Mouse (Mus musculus) adipocyte (in vitro differentiated cells): ENCODE measurements around the gene Olfr1410.

Experiments used
- DNase-seq: peaks from one replicate; pipeline ENCODE4 v3.0.0-alpha.2; 2016; ENCODE audit warnings: low spot score

Olfr1410 gene

DNA sequence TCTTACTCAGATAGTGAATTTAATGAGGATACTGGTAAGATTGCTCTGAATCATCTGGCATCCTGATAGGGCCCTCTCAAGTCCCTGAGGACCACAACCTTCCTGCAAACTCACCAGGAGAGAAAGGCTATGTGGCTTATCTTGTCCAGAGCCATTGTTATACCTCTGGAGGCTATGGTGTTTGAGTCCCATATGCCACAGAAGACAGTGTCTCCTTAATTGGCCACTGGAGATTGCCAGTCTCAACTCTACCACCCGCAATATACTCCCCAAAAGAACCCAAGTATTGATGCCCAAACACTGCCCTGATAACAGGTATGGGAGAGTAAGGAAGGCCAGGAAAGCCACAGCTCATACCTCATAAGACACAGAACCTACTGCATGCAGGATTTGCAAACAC lies at the start of gene Olfr1410:
Olfr1410 (plus strand) TSS at position 301 of the 400 bp plus-strand sequence.
- no peak for DNase-seq

GRCm38 (mm10) chr1:92571022-92571421 lies 34.6 kb upstream of the Olfr1410 start, which contains the start of gene Olfr1413:
TSS of gene Olfr1413 (plus strand) at chr1:92571322.
- no peak for DNase-seq

DNA sequence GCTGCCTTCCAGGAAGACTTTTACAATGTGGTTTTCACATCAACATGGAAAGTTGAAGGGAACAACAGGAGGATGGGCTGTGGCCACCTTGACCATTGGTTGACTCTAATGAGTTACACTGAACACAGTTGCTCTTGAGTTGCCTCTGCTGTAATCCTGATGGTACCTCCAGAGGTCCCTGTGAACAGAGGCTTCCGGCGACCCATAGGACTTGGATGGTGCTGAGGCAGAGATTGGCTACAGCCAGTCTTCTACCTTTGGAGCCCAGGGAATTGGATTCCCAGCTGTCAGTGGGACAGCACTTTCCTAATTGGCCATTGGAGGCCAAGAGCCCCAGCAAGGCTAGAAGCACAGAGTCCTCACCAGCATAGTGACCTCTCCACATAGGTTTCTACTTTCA lies 20.1 kb upstream of the Olfr1410 start, which contains the start of gene Olfr1412:
Olfr1412 (plus strand) TSS at position 301 of the 400 bp plus-strand sequence.
- no peak for DNase-seq

GRCm38 (mm10) chr1:92594111-92594510 lies 11.5 kb upstream of the Olfr1410 start, which contains the start of gene Olfr1411:
TSS of gene Olfr1411 (plus strand) at chr1:92594411.
- DNase-seq, result no peak

DNA sequence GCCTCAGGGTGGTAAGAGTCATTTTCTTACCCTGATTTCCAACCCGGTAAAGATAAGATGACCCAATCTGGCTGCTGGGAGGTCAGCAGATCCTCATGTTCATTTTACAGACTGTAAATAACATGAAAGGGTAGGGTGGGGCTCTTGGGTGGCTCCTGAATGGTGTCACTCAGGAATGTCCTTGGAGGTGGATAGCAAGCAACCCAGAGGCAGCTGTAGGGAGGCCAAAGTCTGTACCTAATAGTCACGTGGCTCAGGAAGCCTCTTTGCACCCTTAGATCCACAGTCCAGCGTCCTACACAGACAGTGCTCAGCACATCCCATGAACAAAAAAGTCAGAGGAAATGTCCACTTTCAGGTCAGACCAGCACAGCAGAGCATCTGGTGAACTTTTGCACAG lies 9.6 kb upstream of the Olfr1410 start:
- DNase-seq, result no peak

DNA sequence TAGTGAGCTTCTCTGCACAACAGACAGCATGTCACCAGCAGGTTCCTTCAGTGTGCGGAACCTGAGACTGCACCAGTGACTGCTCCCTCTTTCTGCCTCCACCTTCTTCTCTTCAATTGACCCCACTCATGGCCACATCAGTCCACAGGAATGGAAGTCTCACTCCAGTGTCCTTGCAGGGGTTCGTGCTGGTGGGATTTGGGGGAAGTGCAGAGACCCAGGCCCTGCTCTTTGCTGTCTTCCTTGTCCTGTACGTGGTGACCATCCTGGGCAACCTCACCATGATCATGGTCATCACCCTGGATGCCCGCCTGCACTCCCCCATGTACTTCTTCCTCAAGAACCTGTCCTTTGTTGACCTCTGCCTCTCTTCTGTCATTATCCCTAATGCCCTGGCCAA lies 2.1 kb downstream of the Olfr1410 start:
- DNase-seq, result no peak

DNA sequence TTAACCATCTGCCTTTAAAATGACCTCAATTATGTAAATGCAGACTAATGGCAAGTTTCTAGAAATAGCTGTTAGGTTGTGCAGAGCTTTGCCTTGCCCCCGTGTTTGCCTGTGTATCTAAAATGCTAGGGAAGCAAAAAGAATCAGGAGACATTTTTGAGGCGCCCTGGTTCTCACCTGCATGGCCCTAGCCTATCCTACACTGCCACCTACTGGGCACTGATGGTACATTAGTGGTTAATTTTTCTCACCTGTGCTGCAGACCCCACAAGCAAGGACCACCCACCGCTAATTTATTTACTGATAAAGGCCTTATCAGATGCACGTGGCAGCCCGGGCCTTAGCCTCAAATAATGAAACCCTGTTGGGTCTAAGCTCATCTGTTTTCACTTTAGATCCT lies 5.4 kb downstream of the Olfr1410 start:
- peak; percentile 23 for DNase-seq

DNA sequence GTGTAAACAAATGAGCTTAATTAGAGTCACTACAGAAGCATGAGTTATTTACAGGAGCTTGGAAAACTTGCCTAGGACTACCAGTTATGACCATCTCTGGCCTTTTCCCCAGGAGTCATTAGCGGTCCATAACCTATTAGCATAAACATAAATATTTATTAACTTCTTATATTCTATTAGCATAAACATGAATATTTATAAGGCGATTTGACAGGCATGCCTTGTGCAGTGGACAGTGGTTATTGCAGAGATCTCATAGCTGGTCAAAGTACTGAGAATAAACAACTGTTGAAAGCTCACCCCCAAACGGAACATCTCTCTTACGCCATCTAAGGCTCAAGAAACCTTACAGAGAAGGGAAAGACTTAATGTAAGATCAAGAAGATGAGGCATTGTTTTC lies 7.6 kb downstream of the Olfr1410 start:
- DNase-seq, result no peak

GRCm38 (mm10) chr1:92614516-92614915 lies 8.9 kb downstream of the Olfr1410 start:
- DNase-seq, result peak; percentile 56

DNA sequence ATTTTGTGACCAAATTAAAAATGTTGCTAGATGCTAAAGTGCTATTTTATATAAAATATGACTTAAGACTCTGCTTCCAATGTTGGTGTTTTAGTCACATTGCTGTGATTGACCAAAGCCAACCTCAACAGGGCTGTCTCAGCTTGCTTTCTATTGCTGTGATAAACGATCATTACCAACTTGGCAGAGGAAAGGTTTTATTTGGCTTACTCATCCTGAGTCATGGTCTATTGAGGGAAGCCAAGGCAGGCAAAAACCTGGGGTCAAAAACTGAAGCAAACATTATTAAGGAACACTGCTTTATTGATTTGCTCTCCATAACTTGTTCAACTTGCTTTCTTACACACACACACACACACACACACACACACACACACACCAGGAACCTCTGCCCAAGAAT lies 10.5 kb downstream of the Olfr1410 start:
- DNase-seq, result peak; percentile 25

- no peak for DNase-seq
Observed at GRCm38 (mm10) chr1:92617488-92617887, 11.9 kb downstream of the Olfr1410 start, which contains the start of gene Olfr12. TSS of gene Olfr12 (plus strand) at chr1:92617788.

- DNase-seq, result no peak
Observed at GRCm38 (mm10) chr1:92618360-92618759, 12.8 kb downstream of the Olfr1410 start.

- DNase-seq, result no peak
Observed at GRCm38 (mm10) chr1:92628227-92628626, 22.6 kb downstream of the Olfr1410 start.

- no peak for DNase-seq
Observed at GRCm38 (mm10) chr1:92632196-92632595, 26.6 kb downstream of the Olfr1410 start.

DNA sequence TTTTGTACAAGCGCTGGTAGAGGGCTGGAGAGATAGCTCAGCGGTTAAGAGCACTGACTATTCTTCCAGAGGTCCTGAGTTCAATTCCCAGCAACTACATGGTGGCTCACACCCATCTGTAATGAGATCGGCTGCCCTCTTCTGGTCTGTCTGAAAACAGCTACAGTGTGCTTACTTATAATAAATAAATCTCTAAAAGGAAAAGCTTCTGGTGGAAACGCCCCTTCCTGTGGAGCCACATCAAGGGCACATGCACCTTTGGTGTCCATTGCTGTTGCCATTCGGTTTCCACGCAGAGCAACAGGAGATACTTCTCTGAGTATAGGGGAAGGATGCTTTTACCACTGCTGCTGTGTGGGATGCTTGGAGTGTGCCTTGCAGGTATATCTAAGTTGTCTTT lies 27.4 kb downstream of the Olfr1410 start:
- no peak for DNase-seq

GRCm38 (mm10) chr1:92633726-92634125 lies 28.1 kb downstream of the Olfr1410 start:
- DNase-seq, result no peak

GRCm38 (mm10) chr1:92634569-92634968 lies 29.0 kb downstream of the Olfr1410 start:
- DNase-seq, result no peak

- DNase-seq, result no peak
Observed at GRCm38 (mm10) chr1:92634976-92635599, 29.5 kb downstream of the Olfr1410 start.

DNA sequence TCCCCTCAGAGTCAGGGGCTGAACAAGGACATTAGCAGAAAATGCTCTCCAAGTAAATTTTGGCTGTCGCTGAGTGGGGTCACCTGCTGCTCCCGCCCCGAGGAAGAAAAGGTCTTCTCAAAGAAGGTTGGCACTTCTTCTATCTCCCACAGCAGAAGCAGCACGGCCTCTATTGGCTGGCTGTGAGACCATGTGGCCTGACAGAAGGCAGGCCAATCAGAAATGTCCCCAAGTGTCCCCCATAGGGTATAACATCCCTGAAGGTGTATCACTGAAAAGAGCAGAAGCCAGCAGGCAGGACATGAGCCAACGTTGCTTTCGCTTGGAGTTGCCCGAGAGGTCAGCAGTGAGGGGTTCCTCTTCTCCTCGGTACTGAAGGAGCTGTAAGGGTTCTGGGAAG lies 30.4 kb downstream of the Olfr1410 start:
- no peak for DNase-seq

GRCm38 (mm10) chr1:92636676-92637075 lies 31.1 kb downstream of the Olfr1410 start:
- DNase-seq, result no peak

- no peak for DNase-seq
Observed at GRCm38 (mm10) chr1:92637501-92638172, 32.1 kb downstream of the Olfr1410 start.

DNA sequence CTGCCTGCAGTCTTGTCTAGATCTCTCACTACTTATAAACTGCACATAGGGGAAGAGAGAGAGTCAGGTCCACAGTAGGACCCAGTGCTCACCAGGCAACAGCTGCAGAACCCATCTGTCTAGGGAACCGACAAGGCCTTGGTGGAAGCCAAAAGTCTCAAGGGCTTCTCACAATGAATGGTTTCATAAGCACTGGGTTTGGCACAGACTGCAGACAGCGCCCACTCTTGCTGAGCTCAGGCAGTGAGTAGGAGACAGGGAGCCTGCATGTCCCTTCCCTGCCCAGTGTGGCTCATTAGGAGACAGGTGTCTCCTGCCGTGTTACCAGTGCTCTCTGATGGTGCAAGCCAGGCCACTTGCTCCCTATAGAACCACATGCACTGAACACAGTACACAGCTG lies 32.6 kb downstream of the Olfr1410 start:
- no peak for DNase-seq

DNA sequence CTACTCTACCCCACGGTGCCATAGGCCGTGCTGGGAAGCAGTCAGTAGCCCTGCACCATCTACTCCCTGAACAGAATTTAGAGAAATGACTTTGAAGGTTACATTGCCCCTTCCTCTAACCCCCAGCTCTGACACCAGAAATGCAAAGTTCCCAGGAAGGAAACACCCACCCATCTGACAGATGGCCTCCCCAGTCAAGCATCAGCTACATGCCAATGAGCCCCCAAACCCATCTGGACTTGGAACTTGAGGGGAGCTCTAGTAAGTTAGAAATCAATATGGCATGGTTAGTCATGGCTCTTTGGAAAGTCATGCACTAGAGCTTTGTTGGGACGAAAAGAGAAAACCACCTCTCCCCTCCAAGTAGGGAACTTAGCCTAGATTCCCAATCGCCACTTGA lies 33.2 kb downstream of the Olfr1410 start:
- DNase-seq, result no peak

GRCm38 (mm10) chr1:92640393-92640792 lies 34.8 kb downstream of the Olfr1410 start:
- DNase-seq, result no peak
